Mouse (Mus musculus): ENCODE data around the gene Gkn2.

GRCm38 (mm10) chr6:87326932-87327331 is 46.2 kb upstream of the Gkn2 start:
- no peak for TF ChIP-seq CTCF (IDR thresholded peaks at IDR 0.05; ENCODE audit: insufficient read depth, low read depth, low read length)
- TF ChIP-seq POLR2A (IDR thresholded peaks at IDR 0.05; ENCODE audit: insufficient read depth, low read depth, low read length) = no peak

Measured in olfactory bulb, adult 2 months (tissue).